Mouse (Mus musculus) lung, adult 2 months (tissue): ENCODE results near the gene Hao2.

Experiments used
- CTCF ChIP-seq: fragments of 200-500 bp; IDR thresholded peaks from 2 replicates; pipeline ENCODE4 v1.5.1; 2011; ENCODE audit warnings: mild to moderate bottlenecking, low read length, control low read depth; ENCODE audit not compliant: insufficient read depth
- POLR2A ChIP-seq: fragments of 200-500 bp; IDR thresholded peaks from 2 replicates; pipeline ENCODE4 v1.6.1; 2011; ENCODE audit warnings: low read depth, mild to moderate bottlenecking, control low read depth, low read length, borderline replicate concordance; ENCODE audit errors: extremely low read depth

DNA sequence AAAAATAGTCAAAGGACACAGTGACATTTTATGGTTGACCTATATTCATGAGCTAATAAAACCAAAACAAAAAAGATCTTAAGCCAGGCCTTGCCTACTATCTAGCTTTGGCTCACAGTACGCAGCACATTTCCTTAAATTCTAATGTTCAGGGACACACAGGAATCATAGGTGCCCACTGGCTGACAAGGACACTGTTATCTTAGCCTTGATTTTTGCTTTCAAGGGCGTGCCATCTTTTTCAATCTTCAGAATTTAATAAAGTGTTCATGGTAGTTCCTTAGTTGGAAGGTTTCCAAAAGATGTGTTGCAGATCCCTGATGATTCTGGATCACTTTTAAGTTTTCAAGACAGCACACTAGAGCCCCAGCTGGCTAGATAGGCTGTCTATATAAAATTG, 12.2 kb downstream of the Hao2 start:
- TF ChIP-seq CTCF (no peak), POLR2A (no peak)
